Mouse (Mus musculus) monocyte, adult 5-6 weeks (primary cell): ENCODE measurements at regions not wholly inside any gene's neighbourhood (a gene's known extent, or its start where the extent isn't known, plus 50 kb on each side); places are given as distances from the start of the nearest gene placed in this dataset.

Experiments
- ATAC-seq: fragments of 153-309, 156-312 bp; replicated peaks from 2 replicates; pipeline ENCODE4 v1.8.0; 2017; ENCODE audit warnings: mild to moderate bottlenecking; ENCODE audit not compliant: low TSS enrichment, insufficient number of reproducible peaks, severe bottlenecking, poor library complexity, low FRiP score

- ATAC-seq, result no peak
These were observed 467.7 kb upstream of the Castor2 start for GRCm38 (mm10) chr5:133631812-133632211.

GRCm38 (mm10) chr5:133619347-133619746 lies 480.2 kb upstream of the Castor2 start:
- ATAC-seq, result no peak

- no peak for ATAC-seq
These were observed 498.2 kb upstream of the Castor2 start for GRCm38 (mm10) chr5:133601241-133601739.

GRCm38 (mm10) chr5:133600630-133601029 lies 498.9 kb upstream of the Castor2 start:
- no peak for ATAC-seq

- ATAC-seq, result no peak
These were observed 501.4 kb upstream of the Castor2 start for GRCm38 (mm10) chr5:133598105-133598504.

- ATAC-seq, result no peak
These were observed 513.0 kb upstream of the Castor2 start for GRCm38 (mm10) chr5:133586492-133586891.

- ATAC-seq, result no peak
These were observed 514.3 kb upstream of the Castor2 start for GRCm38 (mm10) chr5:133585181-133585580.

GRCm38 (mm10) chr5:133576595-133576994 lies 522.9 kb upstream of the Castor2 start:
- no peak for ATAC-seq

- no peak for ATAC-seq
These were observed 530.4 kb upstream of the Castor2 start for GRCm38 (mm10) chr5:133569096-133569495.

GRCm38 (mm10) chr5:133566506-133566905 lies 533.0 kb upstream of the Castor2 start:
- no peak for ATAC-seq

- no peak for ATAC-seq
These were observed 548.9 kb upstream of the Castor2 start for GRCm38 (mm10) chr5:133550657-133551056.

- ATAC-seq, result no peak
These were observed 557.3 kb upstream of the Castor2 start for GRCm38 (mm10) chr5:133542217-133542616.

GRCm38 (mm10) chr5:133532678-133533077 lies 566.8 kb upstream of the Castor2 start:
- no peak for ATAC-seq

- ATAC-seq, result no peak
These were observed 593.9 kb upstream of the Castor2 start for GRCm38 (mm10) chr5:133505661-133506060.

- no peak for ATAC-seq
These were observed 611.7 kb upstream of the Castor2 start for GRCm38 (mm10) chr5:133487806-133488290.

- ATAC-seq, result no peak
These were observed 617.0 kb upstream of the Castor2 start for GRCm38 (mm10) chr5:133482291-133483086.

GRCm38 (mm10) chr5:133479205-133479604 lies 620.3 kb upstream of the Castor2 start:
- no peak for ATAC-seq

GRCm38 (mm10) chr5:133453349-133454049 lies 646.0 kb upstream of the Castor2 start:
- ATAC-seq, result no peak

GRCm38 (mm10) chr5:133449926-133450325 lies 649.6 kb upstream of the Castor2 start:
- ATAC-seq, result no peak

GRCm38 (mm10) chr5:133400826-133401225 lies 698.7 kb upstream of the Castor2 start:
- ATAC-seq, result no peak
